Mouse (Mus musculus): Measurements from ENCODE around the gene Ppp2r5d. TPM values are rescaled to one million over a fixed set of nuclear protein-coding genes. Genes with fewer than 3 reads are reported as not detected.

Ppp2r5d gene
- polyA plus RNA-seq, 1 experiment from 2014 or later: 87.8 TPM

- no peaks in the 10 kb centered on the region for H3K27me3 ChIP-seq
- ChIA-PET POLR2A (interaction anchor here (0.6 kb wide), 1 partner anchor 16 kb away, joined by 3 read pairs; the partner anchor contains the start of gene Ppp2r5d), CTCF (no interaction called here)
- no peak for TF ChIP-seq CTCF (IDR thresholded peaks at IDR 0.05)
- ATAC-seq (no peak), DNase-seq (ENCODE audit: low read depth, low spot score) (no peak)
- in situ Hi-C loops (cut with MboI; ENCODE audit: low pct_unique_long_range_greater_than_20kb): no loop called here
Observed at GRCm38 (mm10) chr17:46721077-46721476, 16.2 kb upstream of the Ppp2r5d start.

- no peak for ATAC-seq
- CTCF ChIA-PET: interaction anchor here (1.1 to 3.2 kb wide), 3 partner anchors 9 to 70 kb away, joined by 3 to 21 read pairs (median 7); partner anchors contain the start of gene Mea1
- no peak for DNase-seq (ENCODE audit: low read depth, low spot score)
- no peak for TF ChIP-seq CTCF (IDR thresholded peaks at IDR 0.05)
- POLR2A ChIA-PET: interaction anchor here (0.6 to 1.3 kb wide), 6 partner anchors 10 to 70 kb away, joined by 3 to 11 read pairs (median 4); partner anchors contain the start of genes Klhdc3 and Ppp2r5d
- no peaks in the 10 kb centered on the region for H3K27me3 ChIP-seq
- in situ Hi-C loops (cut with MboI; ENCODE audit: low pct_unique_long_range_greater_than_20kb): loop anchor here (5.0 kb wide), 1 partner anchor 63 kb away; the partner anchor contains the start of gene Cul7
Observed at GRCm38 (mm10) chr17:46714756-46715481, 10.0 kb upstream of the Ppp2r5d start.

GRCm38 (mm10) chr17:46713849-46714248, 8.9 kb upstream of the Ppp2r5d start:
- ChIA-PET POLR2A (interaction anchor here (1.2 to 1.3 kb wide), 5 partner anchors 9 to 69 kb away, joined by 3 to 11 read pairs (median 5); partner anchors contain the start of genes Klhdc3 and Ppp2r5d), CTCF (interaction anchor here (2.1 to 3.2 kb wide), 2 partner anchors 10 to 69 kb away, joined by 7 to 21 read pairs; no protein-coding TSS in a partner anchor)
- TF ChIP-seq CTCF (IDR thresholded peaks at IDR 0.05): no peak
- no peak for ATAC-seq
- no peak for DNase-seq (ENCODE audit: low read depth, low spot score)
- no peaks in the 10 kb centered on the region for H3K27me3 ChIP-seq
- in situ Hi-C loops (cut with MboI; ENCODE audit: low pct_unique_long_range_greater_than_20kb): loop anchor here (5.0 kb wide), 1 partner anchor 62 kb away; the partner anchor contains the start of gene Cul7

- POLR2A ChIA-PET: interaction anchor here (0.6 to 1.6 kb wide), 5 partner anchors 10 to 444 kb away, joined by 3 to 4 read pairs (median 3); no protein-coding TSS in a partner anchor
- CTCF ChIA-PET: no interaction called here
- DNase-seq (ENCODE audit: low read depth, low spot score) (no peak), ATAC-seq (no peak)
- TF ChIP-seq CTCF (IDR thresholded peaks at IDR 0.05): no peak
- in situ Hi-C loops (cut with MboI; ENCODE audit: low pct_unique_long_range_greater_than_20kb): loop anchor here (5.0 kb wide), 1 partner anchor 60 kb away; the partner anchor contains the start of gene Cul7
- H3K27me3 ChIP-seq: no peaks in the 10 kb centered on the region
Observed at GRCm38 (mm10) chr17:46712442-46712841, 7.5 kb upstream of the Ppp2r5d start.

- CTCF ChIA-PET: no interaction called here
Observed at GRCm38 (mm10) chr17:46711612-46712271, 6.8 kb upstream of the Ppp2r5d start.

GRCm38 (mm10) chr17:46710959-46711597, 6.2 kb upstream of the Ppp2r5d start, which contains the start of gene Pex6:
Gene Pex6 (plus strand): TSS chr17:46711463.
- in situ Hi-C loops (cut with MboI; ENCODE audit: low pct_unique_long_range_greater_than_20kb): loop anchor here (5.0 kb wide), 1 partner anchor 59 kb away; the partner anchor contains the start of gene Cul7
- no peaks in the 10 kb centered on the region for H3K27me3 ChIP-seq
- ChIA-PET CTCF (no interaction called here), POLR2A (interaction anchor here (0.6 kb wide), 1 partner anchor 174 kb away, joined by 5 read pairs; no protein-coding TSS in a partner anchor)
- DNase-seq (ENCODE audit: low read depth, low spot score): peak; percentile 46
- no peak for TF ChIP-seq CTCF (IDR thresholded peaks at IDR 0.05)
- peak; percentile 75 for ATAC-seq

More at GRCm38 (mm10) chr17:46711612-46712271, 6.8 kb upstream of the Ppp2r5d start:
- no peak for DNase-seq (ENCODE audit: low read depth, low spot score)
- H3K27me3 ChIP-seq: no peaks in the 10 kb centered on the region
- TF ChIP-seq CTCF (IDR thresholded peaks at IDR 0.05): no peak
- in situ Hi-C loops (cut with MboI; ENCODE audit: low pct_unique_long_range_greater_than_20kb): loop anchor here (5.0 kb wide), 1 partner anchor 59 kb away; the partner anchor contains the start of gene Cul7
- POLR2A ChIA-PET: interaction anchor here (0.6 to 1.6 kb wide), 6 partner anchors 11 to 444 kb away, joined by 3 to 5 read pairs (median 3); no protein-coding TSS in a partner anchor
- ATAC-seq: peak; percentile 8

GRCm38 (mm10) chr17:46706375-46707089, 1.6 kb upstream of the Ppp2r5d start:
- in situ Hi-C loops (cut with MboI; ENCODE audit: low pct_unique_long_range_greater_than_20kb): no loop called here
- ChIA-PET CTCF (no interaction called here), POLR2A (interaction anchor here (1.7 kb wide), 1 partner anchor 26 kb away, joined by 4 read pairs; the partner anchor contains the start of gene Klhdc3)
- DNase-seq (ENCODE audit: low read depth, low spot score) (no peak), ATAC-seq (no peak)
- H3K27me3 ChIP-seq: no peaks in the 10 kb centered on the region
- no peak for TF ChIP-seq CTCF (IDR thresholded peaks at IDR 0.05)

- in situ Hi-C loops (cut with MboI; ENCODE audit: low pct_unique_long_range_greater_than_20kb): no loop called here
- ChIA-PET POLR2A (interaction anchor here (0.9 to 1.7 kb wide), 7 partner anchors 9 to 40 kb away, joined by 3 to 8 read pairs (median 3); partner anchors contain the start of gene Klhdc3), CTCF (interaction anchor here (1.0 to 1.3 kb wide), 2 partner anchors 7 to 20 kb away, joined by 3 to 4 read pairs; no protein-coding TSS in a partner anchor)
- no peak for DNase-seq (ENCODE audit: low read depth, low spot score)
- peak; percentile 55 for ATAC-seq
- TF ChIP-seq CTCF (IDR thresholded peaks at IDR 0.05): no peak
- H3K27me3 ChIP-seq: no peaks in the 10 kb centered on the region
Observed at GRCm38 (mm10) chr17:46703971-46704886, 682 bp downstream of the Ppp2r5d start.

All from Patski (cell line).